10 mouse cellular contexts compared by ENCODE assay signal in the genomic region with DNA sequence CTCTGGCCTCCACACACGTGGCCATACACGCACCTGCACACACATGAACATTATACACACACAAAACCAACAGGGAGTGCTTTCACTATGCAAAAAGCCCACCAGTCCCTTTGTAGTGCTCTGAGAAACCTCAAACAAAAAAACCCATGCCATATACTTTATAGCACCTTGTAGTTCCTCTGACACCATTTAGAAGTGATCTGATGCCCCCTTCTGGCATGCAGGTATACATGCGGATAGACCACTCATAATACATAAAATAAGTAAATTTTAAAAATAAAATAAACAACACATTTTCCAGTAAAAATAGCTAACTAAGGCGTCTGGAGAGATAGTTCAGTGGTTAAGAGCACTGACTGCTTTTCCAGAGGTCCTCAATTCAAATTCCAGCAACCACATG. TPM values are rescaled to one million over a fixed set of nuclear protein-coding genes. Genes with fewer than 3 reads are reported as not detected.
A peak's percentile ranks its signal among the peaks of the same experiment; 100 is the strongest.
DNase-seq lines count a peak whose midpoint lies in the region; ATAC-seq and TF ChIP-seq lines count a peak whose summit lies in the region.
"Had no signal": no experiment of that assay in that cellular context is flagged by ENCODE, and none has a peak within 500 bp of the region (broad histone marks: within the 10 kb centered on the region; RNA-seq: fewer than 3 reads in every experiment).

No protein-coding gene starts in this region.

- H3K4me1 ChIP-seq in kidney, postnatal 0 days (replicated peaks; ENCODE audit: insufficient read depth, low read length), result 0 out of 2 replicates have a peak, but pooled peaks cover 7% of the 10 kb centered on the region
- H3K4me1 ChIP-seq in ES-E14 (ENCODE audit: control insufficient read depth in 2 of 2, insufficient read depth in 2 of 2, low read length in 2 of 2, poor library complexity in 1 of 2), result peaks cover 0 to 2% of the 10 kb centered on the region in 2 experiments; a peak in 2 of 4 replicates

- 77% methylated on average over 4 of the region's 4 CpGs for WGBS in kidney, postnatal 0 days

- in situ Hi-C loops in ES-E14 (cut with MboI; ENCODE audit: low sequenced_read_pairs in 2 of 2, unreplicated experiment in 2 of 2), result no loop called here

- no peak for ATAC-seq in kidney, postnatal 0 days (replicated peaks; ENCODE audit: low FRiP score, low read depth)
- ATAC-seq in megakaryocyte-erythroid progenitor cell, adult 5-6 weeks (replicated peaks; ENCODE audit: low FRiP score, low TSS enrichment, poor library complexity, severe bottlenecking), result 0 out of 2 replicates have a peak, but pooled peaks have one; percentile 38

- no peaks in the 10 kb centered on the region for H3K9me3 ChIP-seq in kidney, postnatal 0 days (replicated peaks; ENCODE audit: low read length)
- H3K9me3 ChIP-seq in ES-E14 (ENCODE audit: control insufficient read depth, insufficient read depth, low read depth, low read length), result no peaks in the 10 kb centered on the region

- DNase-seq in kidney, postnatal 0 days (ENCODE audit: low spot score), result peak; percentile 65
- DNase-seq in kidney, adult 11 months, result no peak
- DNase-seq in ES-E14 (ENCODE audit: low read depth, low spot score), result no peak
- DNase-seq in embryo, embryonic 11 days, result peak; percentile 60
- no peak for DNase-seq in layer of hippocampus, postnatal 36 days
- no peak for DNase-seq in gastrocnemius, postnatal 25 days
- DNase-seq in adrenal gland, adult 8-10 months, result no peak
- DNase-seq: right cerebral cortex, postnatal 14 days had no signal

- no peak overlapping the region for H3K4me3 ChIP-seq in kidney, postnatal 0 days (replicated peaks; ENCODE audit: low read depth, low read length)
- no peak overlapping the region for H3K4me3 ChIP-seq in ES-E14 (ENCODE audit: insufficient read depth in 1 of 2, low read depth in 1 of 2, low read length in 2 of 2, poor library complexity in 1 of 2, severe bottlenecking in 1 of 2)

- no peak overlapping the region for H3K9ac ChIP-seq in kidney, postnatal 0 days (ENCODE audit: low read depth, low read length)
- no peak overlapping the region for H3K9ac ChIP-seq in ES-E14 (ENCODE audit: insufficient read depth, low read depth, low read length, poor library complexity, severe bottlenecking)

- H3K4me2 ChIP-seq in kidney, postnatal 0 days (ENCODE audit: low read length), result no peak overlapping the region
- H3K4me2 ChIP-seq: midbrain, embryonic 11.5 days had no signal

- TF ChIP-seq CTCF in kidney, postnatal 0 days (IDR thresholded peaks at IDR 0.05; ENCODE audit: low read depth), result peak; percentile 67

- H3K27ac ChIP-seq in kidney, postnatal 0 days, result no peak overlapping the region
- H3K27ac ChIP-seq in ES-E14 (ENCODE audit: insufficient read depth, low read depth, low read length, poor library complexity, severe bottlenecking), result no peak overlapping the region

- peaks cover 53% of the 10 kb centered on the region for H3K36me3 ChIP-seq in kidney, postnatal 0 days (ENCODE audit: insufficient read depth, low read length)
- H3K36me3 ChIP-seq in ES-E14 (ENCODE audit: control insufficient read depth, insufficient read depth, low read length, poor library complexity, severe bottlenecking), result peaks cover 49% of the 10 kb centered on the region

- H3K27me3 ChIP-seq in kidney, postnatal 0 days (ENCODE audit: insufficient read depth, low read length), result no peaks in the 10 kb centered on the region

TF ChIP-seq in ES-E14, 5 proteins besides CTCF, POLR2A, EP300 and RAD21:
- TF ChIP-seq ZC3H11A (IDR thresholded peaks at IDR 0.05; ENCODE audit: borderline replicate concordance, low read depth, low read length) (0 out of 2 replicates have a peak, but pooled peaks have one; percentile 3), ZNF384 (IDR thresholded peaks at IDR 0.05; ENCODE audit: low read depth, low read length) (no peak)

RNA-seq across cellular contexts. Expression of gene Vps11, which starts 4.3 kb away (rescaled TPM):
- 30.3 and 31.1 TPM in 2 replicates for polyA plus RNA-seq in kidney, postnatal 0 days (2015; fragmentation: Nextera tagmentation; extraction: Ambion mirVana)
- 35.0 and 35.8 TPM in 2 replicates for total RNA-seq in ES-E14 (2012; rRNA removed)
- 16.4 and 24.5 TPM in 2 replicates for total RNA-seq in megakaryocyte-erythroid progenitor cell, adult 5-6 weeks (2014; fragmentation: Nextera tagmentation)
- total RNA-seq in megakaryocyte-erythroid progenitor cell, adult 5-6 weeks (2017), result 12.8 and 15.3 TPM in 2 replicates
- 10 to 100 TPM; 50.9 to 52.1 TPM for total RNA-seq in layer of hippocampus, postnatal 36 days (2021)
- 10 to 100 TPM; 13.5 to 14.5 TPM for total RNA-seq in gastrocnemius, postnatal 25 days (2021)
- total RNA-seq in adrenal gland, adult 8-10 months (2022), result 10 to 100 TPM; 78.0 to 91.8 (median 85.8) TPM

RNA-seq across cellular contexts. Expression of gene Hmbs, which starts 13.2 kb away (rescaled TPM):
- polyA plus RNA-seq in kidney, postnatal 0 days (2015; fragmentation: Nextera tagmentation; extraction: Ambion mirVana), result 88.2 and 95.8 TPM in 2 replicates
- total RNA-seq in ES-E14 (2012; rRNA removed), result 69.9 and 71.3 TPM in 2 replicates
- total RNA-seq in megakaryocyte-erythroid progenitor cell, adult 5-6 weeks (2014; fragmentation: Nextera tagmentation), result 498 and 537 TPM in 2 replicates
- 135 and 240 TPM in 2 replicates for total RNA-seq in megakaryocyte-erythroid progenitor cell, adult 5-6 weeks (2017)
- total RNA-seq in layer of hippocampus, postnatal 36 days (2021), result 10 to 100 TPM; 22.3 to 24.2 TPM
- total RNA-seq in gastrocnemius, postnatal 25 days (2021), result 10 to 100 TPM; 20.3 to 24.3 TPM
- 100 to 1,000 TPM in 2 of 4 experiments, 10 to 100 TPM in 2; 82.8 to 122 (median 96.8) TPM for total RNA-seq in adrenal gland, adult 8-10 months (2022)

RNA-seq across cellular contexts. Expression of gene Hyou1, which starts 22.1 kb away (rescaled TPM):
- polyA plus RNA-seq in kidney, postnatal 0 days (2015; fragmentation: Nextera tagmentation; extraction: Ambion mirVana), result 22.1 and 25.8 TPM in 2 replicates
- total RNA-seq in ES-E14 (2012; rRNA removed), result 246 and 320 TPM in 2 replicates
- 45.1 and 45.6 TPM in 2 replicates for total RNA-seq in megakaryocyte-erythroid progenitor cell, adult 5-6 weeks (2014; fragmentation: Nextera tagmentation)
- 56.5 and 77.5 TPM in 2 replicates for total RNA-seq in megakaryocyte-erythroid progenitor cell, adult 5-6 weeks (2017)
- 100 to 1,000 TPM; 136 to 157 TPM for total RNA-seq in layer of hippocampus, postnatal 36 days (2021)
- 10 to 100 TPM; 28.0 to 31.3 TPM for total RNA-seq in gastrocnemius, postnatal 25 days (2021)
- 100 to 1,000 TPM; 199 to 239 (median 228) TPM for total RNA-seq in adrenal gland, adult 8-10 months (2022)

RNA-seq across cellular contexts. Expression of gene H2afx, which starts 22.7 kb away (rescaled TPM):
- 186 and 205 TPM in 2 replicates for polyA plus RNA-seq in kidney, postnatal 0 days (2015; fragmentation: Nextera tagmentation; extraction: Ambion mirVana)
- total RNA-seq in ES-E14 (2012; rRNA removed), result 967 and 1,137 TPM in 2 replicates
- 89.4 and 90.9 TPM in 2 replicates for total RNA-seq in megakaryocyte-erythroid progenitor cell, adult 5-6 weeks (2014; fragmentation: Nextera tagmentation)
- total RNA-seq in megakaryocyte-erythroid progenitor cell, adult 5-6 weeks (2017), result 133 and 205 TPM in 2 replicates
- 10 to 100 TPM; 43.4 to 49.9 TPM for total RNA-seq in layer of hippocampus, postnatal 36 days (2021)
- 10 to 100 TPM; 10.8 to 12.8 TPM for total RNA-seq in gastrocnemius, postnatal 25 days (2021)
- total RNA-seq in adrenal gland, adult 8-10 months (2022), result 10 to 100 TPM; 25.9 to 44.6 (median 31.7) TPM

RNA-seq across cellular contexts. Expression of gene Dpagt1, which starts 31.4 kb away (rescaled TPM):
- 32.2 and 33.6 TPM in 2 replicates for polyA plus RNA-seq in kidney, postnatal 0 days (2015; fragmentation: Nextera tagmentation; extraction: Ambion mirVana)
- total RNA-seq in ES-E14 (2012; rRNA removed), result 16.3 and 17.9 TPM in 2 replicates
- total RNA-seq in megakaryocyte-erythroid progenitor cell, adult 5-6 weeks (2014; fragmentation: Nextera tagmentation), result 31.0 and 35.5 TPM in 2 replicates
- total RNA-seq in megakaryocyte-erythroid progenitor cell, adult 5-6 weeks (2017), result 7.9 and 10.1 TPM in 2 replicates
- total RNA-seq in layer of hippocampus, postnatal 36 days (2021), result 10 to 100 TPM; 14.5 to 15.9 TPM
- total RNA-seq in gastrocnemius, postnatal 25 days (2021), result 10 to 100 TPM; 11.0 to 11.2 TPM
- 10 to 100 TPM; 31.4 to 37.0 (median 34.8) TPM for total RNA-seq in adrenal gland, adult 8-10 months (2022)

Comparison
In these comparisons a context has a peak if more than half of its experiments do, and no peak if none do; other contexts are left out.
1. DNase-seq: peak in kidney, postnatal 0 days (single experiment) and embryo, embryonic 11 days (single experiment); none in kidney, adult 11 months (single experiment), ES-E14 (single experiment), layer of hippocampus, postnatal 36 days (0 of 2), gastrocnemius, postnatal 25 days (single experiment) and adrenal gland, adult 8-10 months (single experiment).